Mouse (Mus musculus): ENCODE measurements at regions not wholly inside any gene's neighbourhood (a gene's known extent, or its start where the extent isn't known, plus 50 kb on each side); places are given as distances from the start of the nearest gene placed in this dataset.

DNA sequence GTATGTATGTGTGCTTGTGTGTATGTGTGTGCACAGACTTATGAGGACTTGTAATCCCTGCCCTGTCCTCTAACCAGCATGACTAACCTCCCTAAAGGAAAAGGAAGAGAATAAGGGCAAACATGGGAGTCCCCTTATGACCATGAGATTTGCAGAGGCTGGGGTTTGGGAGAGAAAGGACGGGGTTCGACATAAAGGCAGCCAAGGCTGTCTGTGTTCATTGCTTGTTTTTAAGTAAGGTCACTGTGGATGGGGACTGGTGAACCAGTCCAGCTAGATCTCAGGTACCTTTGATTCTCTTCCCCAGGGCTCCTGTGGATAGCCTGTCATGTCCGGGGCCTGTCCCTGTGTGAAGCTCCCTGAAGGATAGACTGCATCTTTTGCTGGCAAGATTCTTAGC lies 55.6 kb downstream of the Irf2bp2 start:
- no peak for ATAC-seq (replicated peaks; ENCODE audit: low FRiP score, low TSS enrichment, low read depth)
- DNase-seq (ENCODE audit: low spot score): no peak
- peaks cover 53% of the 10 kb centered on the region for H3K4me1 ChIP-seq (replicated peaks; ENCODE audit: control insufficient read depth, insufficient read depth, low read length)
- H3K4me3 ChIP-seq (ENCODE audit: low read depth, low read length): no peak overlapping the region
- no peaks in the 10 kb centered on the region for H3K9me3 ChIP-seq (ENCODE audit: control insufficient read depth, low read length)
- no peak overlapping the region for H3K9ac ChIP-seq (ENCODE audit: low read length)
- no peak overlapping the region for H3K4me2 ChIP-seq (ENCODE audit: low read length)
- H3K27me3 ChIP-seq (replicated peaks; ENCODE audit: control insufficient read depth, insufficient read depth, low read length): no peaks in the 10 kb centered on the region
- H3K27ac ChIP-seq (ENCODE audit: low read depth): peak overlapping the region; percentile 83
- H3K36me3 ChIP-seq (ENCODE audit: control insufficient read depth, insufficient read depth, low read length): no peaks in the 10 kb centered on the region
- 38% methylated on average over 3 of the region's 3 CpGs for WGBS

DNA sequence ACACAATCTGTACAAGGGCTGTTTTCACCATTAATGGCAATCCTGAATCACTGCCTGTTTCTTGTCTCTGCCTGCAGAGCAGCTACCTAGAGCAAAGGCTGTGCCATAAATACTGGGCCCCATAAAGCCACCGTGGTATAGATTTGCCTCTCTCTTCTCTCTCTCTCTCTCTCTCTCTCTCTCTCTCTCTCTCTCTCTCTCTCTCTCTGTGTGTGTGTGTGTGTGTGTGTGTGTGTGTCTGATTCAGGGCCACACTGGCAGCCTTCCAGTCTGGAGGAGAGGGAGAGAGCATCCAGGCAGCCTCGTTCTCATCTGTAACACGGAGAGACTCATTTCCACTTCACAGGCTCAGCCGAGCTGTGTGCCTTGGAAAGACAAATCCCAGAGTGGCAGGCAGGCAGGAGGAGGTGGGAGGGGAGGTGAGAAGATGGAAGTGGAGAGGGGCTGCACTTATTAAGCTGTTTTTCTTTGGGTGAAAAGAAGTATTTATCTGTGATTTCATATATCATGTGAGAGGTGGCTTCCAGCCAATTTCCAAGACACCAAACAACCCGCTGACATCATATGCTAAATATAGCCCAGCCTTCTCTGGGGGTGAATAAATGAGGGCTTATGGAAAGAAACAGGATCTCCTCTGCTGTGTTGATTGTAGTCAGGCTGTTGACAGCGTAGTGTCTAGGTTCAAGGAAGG lies 56.7 kb downstream of the Irf2bp2 start:
- Histone ChIP-seq H3K27ac (ENCODE audit: low read depth) (peak overlapping the region; percentile 83), H3K27me3 (replicated peaks; ENCODE audit: control insufficient read depth, insufficient read depth, low read length) (no peaks in the 10 kb centered on the region), H3K9ac (ENCODE audit: low read length) (0 out of 2 replicates have a peak overlapping the region, but pooled peaks have one; percentile 10), H3K9me3 (ENCODE audit: control insufficient read depth, low read length) (no peaks in the 10 kb centered on the region), H3K4me2 (ENCODE audit: low read length) (peak overlapping the region; percentile 22), H3K4me1 (replicated peaks; ENCODE audit: control insufficient read depth, insufficient read depth, low read length) (peaks cover 58% of the 10 kb centered on the region), H3K36me3 (ENCODE audit: control insufficient read depth, insufficient read depth, low read length) (no peaks in the 10 kb centered on the region), H3K4me3 (ENCODE audit: low read depth, low read length) (no peak overlapping the region)
- peak; percentile 84 for DNase-seq (ENCODE audit: low spot score)
- ATAC-seq (replicated peaks; ENCODE audit: low FRiP score, low TSS enrichment, low read depth): peak; percentile 59
- 8% methylated on average over 6 of the region's 6 CpGs for WGBS

DNA sequence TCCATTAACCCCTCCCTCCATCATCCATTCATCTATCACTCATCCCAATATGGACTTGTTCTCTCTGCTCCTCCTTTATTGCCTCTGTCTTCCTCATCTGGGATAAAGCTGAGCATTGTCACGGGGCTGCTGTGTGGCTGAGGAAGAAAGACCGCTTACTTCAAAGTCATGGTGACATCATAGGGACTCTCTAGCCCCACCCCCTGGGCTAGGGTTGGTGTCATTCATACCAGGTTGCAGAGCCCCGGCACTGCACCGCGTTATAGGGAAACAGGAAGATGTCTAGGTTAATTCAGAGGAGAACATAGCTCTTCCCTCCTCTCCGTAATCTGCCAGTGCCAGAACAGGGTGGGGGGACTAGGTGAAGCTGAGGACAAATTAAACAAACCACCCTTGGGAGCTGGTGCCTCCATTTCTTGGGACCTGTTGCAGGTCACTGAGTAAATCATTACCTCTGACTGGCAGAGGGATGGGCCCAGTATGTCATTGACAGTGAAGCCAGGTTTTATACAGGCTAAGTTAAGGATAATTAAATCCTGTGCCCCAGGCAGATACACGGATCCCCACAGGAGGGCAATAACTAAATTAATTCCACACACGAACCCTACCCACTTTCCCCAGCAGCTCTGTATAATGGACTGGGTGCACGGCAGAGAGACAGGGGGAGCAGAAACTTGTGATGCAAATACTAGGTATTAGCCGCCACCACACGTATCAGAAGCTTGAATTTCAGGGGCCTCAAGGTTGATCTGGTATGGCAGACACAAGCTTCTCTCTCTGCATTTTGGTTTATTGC lies 57.5 kb downstream of the Irf2bp2 start:
- peak; percentile 83 for DNase-seq (ENCODE audit: low spot score)
- Histone ChIP-seq H3K4me2 (ENCODE audit: low read length) (peak overlapping the region; percentile 22; the same call in 1 of the 2 replicates), H3K36me3 (ENCODE audit: control insufficient read depth, insufficient read depth, low read length) (no peaks in the 10 kb centered on the region), H3K27ac (ENCODE audit: low read depth) (peak overlapping the region; percentile 83), H3K9me3 (ENCODE audit: control insufficient read depth, low read length) (no peaks in the 10 kb centered on the region), H3K4me1 (replicated peaks; ENCODE audit: control insufficient read depth, insufficient read depth, low read length) (peaks cover 58% of the 10 kb centered on the region), H3K9ac (ENCODE audit: low read length) (0 out of 2 replicates have a peak overlapping the region, but pooled peaks have one; percentile 10), H3K4me3 (ENCODE audit: low read depth, low read length) (no peak overlapping the region), H3K27me3 (replicated peaks; ENCODE audit: control insufficient read depth, insufficient read depth, low read length) (no peaks in the 10 kb centered on the region)
- 17% methylated on average over 11 of the region's 11 CpGs for WGBS
- peak; percentile 58 for ATAC-seq (replicated peaks; ENCODE audit: low FRiP score, low TSS enrichment, low read depth)

DNA sequence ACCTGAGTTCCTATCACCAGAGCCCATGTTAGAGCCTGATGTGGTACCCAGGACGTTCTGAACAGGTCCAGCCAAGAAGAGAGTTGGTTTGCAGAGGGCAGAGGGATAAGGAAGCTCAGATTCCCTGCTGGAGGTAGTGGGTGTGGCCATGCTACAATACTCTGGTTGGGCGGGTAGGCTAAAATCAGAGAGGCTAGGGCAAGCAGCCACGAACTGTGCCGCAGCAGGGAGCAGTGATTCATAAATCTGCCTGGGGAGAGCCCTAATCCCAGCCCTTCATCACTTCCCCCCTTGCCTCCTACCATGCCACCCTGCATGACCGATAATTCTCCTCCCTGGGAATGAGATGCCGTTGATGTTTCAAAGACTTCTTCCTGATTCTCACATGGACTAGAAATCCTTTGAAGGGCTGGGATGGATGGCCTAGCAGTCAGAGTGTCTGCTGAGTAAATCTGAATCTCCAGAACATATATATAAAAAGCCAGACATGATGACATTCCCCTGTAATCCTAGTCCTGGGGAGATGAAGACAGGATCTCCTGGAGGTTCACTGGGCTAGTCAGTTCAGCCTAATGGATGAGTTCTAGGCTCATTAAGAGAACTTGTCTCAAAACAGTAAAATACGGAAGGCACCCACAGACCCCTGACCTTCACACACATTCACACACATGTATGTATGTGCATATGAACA lies 57.6 kb upstream of the Tarbp1 start:
- no peak for DNase-seq (ENCODE audit: low spot score)
- WGBS: 39% methylated on average over 7 of the region's 7 CpGs
- Histone ChIP-seq H3K9me3 (ENCODE audit: control insufficient read depth, low read length) (no peaks in the 10 kb centered on the region), H3K4me2 (ENCODE audit: low read length) (no peak overlapping the region), H3K4me3 (ENCODE audit: low read depth, low read length) (no peak overlapping the region), H3K9ac (ENCODE audit: low read length) (no peak overlapping the region), H3K4me1 (replicated peaks; ENCODE audit: control insufficient read depth, insufficient read depth, low read length) (peaks cover 30% of the 10 kb centered on the region), H3K27ac (ENCODE audit: low read depth) (no peak overlapping the region), H3K36me3 (ENCODE audit: control insufficient read depth, insufficient read depth, low read length) (no peaks in the 10 kb centered on the region), H3K27me3 (replicated peaks; ENCODE audit: control insufficient read depth, insufficient read depth, low read length) (no peaks in the 10 kb centered on the region)
- no peak for ATAC-seq (replicated peaks; ENCODE audit: low FRiP score, low TSS enrichment, low read depth)

DNA sequence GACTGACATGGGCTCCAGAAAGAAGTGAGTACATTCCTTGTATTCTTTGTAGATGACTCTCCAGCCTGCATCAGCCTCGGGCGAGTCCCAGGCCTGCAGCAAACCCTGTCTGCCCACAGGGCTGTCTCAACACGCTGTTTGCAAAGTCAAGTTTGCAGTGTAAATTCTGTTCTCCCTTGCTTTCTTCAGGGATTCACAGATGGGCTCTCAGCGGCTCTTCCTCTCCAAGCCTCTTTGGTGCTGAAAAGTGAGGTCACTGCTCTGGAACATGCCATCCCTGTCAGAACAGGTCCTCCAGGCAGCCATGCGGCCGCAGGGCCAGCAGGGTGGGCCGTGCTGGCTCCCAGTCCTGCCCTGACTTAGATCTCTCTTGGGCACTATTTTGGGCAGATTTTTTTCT lies 56.6 kb upstream of the Tarbp1 start:
- ATAC-seq (replicated peaks; ENCODE audit: low FRiP score, low TSS enrichment, low read depth): no peak
- Histone ChIP-seq H3K4me1 (replicated peaks; ENCODE audit: control insufficient read depth, insufficient read depth, low read length) (peaks cover 29% of the 10 kb centered on the region), H3K9me3 (ENCODE audit: control insufficient read depth, low read length) (no peaks in the 10 kb centered on the region), H3K4me3 (ENCODE audit: low read depth, low read length) (no peak overlapping the region), H3K9ac (ENCODE audit: low read length) (no peak overlapping the region), H3K36me3 (ENCODE audit: control insufficient read depth, insufficient read depth, low read length) (no peaks in the 10 kb centered on the region), H3K4me2 (ENCODE audit: low read length) (no peak overlapping the region), H3K27me3 (replicated peaks; ENCODE audit: control insufficient read depth, insufficient read depth, low read length) (no peaks in the 10 kb centered on the region), H3K27ac (ENCODE audit: low read depth) (0 out of 2 replicates have a peak overlapping the region, but pooled peaks have one; percentile 1)
- 70% methylated on average over 7 of the region's 7 CpGs for WGBS
- no peak for DNase-seq (ENCODE audit: low spot score)

DNA sequence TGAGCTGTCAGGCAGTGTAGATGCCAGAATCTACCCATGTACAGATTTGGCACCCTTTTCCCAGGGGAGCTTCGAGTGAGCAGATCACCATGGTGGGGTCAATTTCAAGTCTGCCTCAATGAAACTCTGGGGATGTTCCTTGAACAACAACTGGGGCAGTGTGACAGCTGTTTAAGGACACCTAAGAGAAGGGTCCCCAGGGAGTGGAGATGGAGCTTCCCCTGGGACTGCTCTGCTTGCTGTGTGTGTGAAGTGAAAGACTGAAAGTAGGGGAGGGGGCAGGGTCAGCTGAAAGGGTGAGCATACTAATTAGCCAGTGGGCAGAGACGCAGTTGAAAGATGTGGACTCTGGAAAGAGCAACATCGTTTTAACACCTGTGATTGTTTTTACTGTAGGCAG lies 54.5 kb upstream of the Tarbp1 start:
- Histone ChIP-seq H3K27ac (ENCODE audit: low read depth) (no peak overlapping the region), H3K4me1 (replicated peaks; ENCODE audit: control insufficient read depth, insufficient read depth, low read length) (peaks cover 30% of the 10 kb centered on the region), H3K9ac (ENCODE audit: low read length) (no peak overlapping the region), H3K27me3 (replicated peaks; ENCODE audit: control insufficient read depth, insufficient read depth, low read length) (no peaks in the 10 kb centered on the region), H3K36me3 (ENCODE audit: control insufficient read depth, insufficient read depth, low read length) (no peaks in the 10 kb centered on the region), H3K4me2 (ENCODE audit: low read length) (no peak overlapping the region), H3K9me3 (ENCODE audit: control insufficient read depth, low read length) (no peaks in the 10 kb centered on the region), H3K4me3 (ENCODE audit: low read depth, low read length) (no peak overlapping the region)
- no peak for ATAC-seq (replicated peaks; ENCODE audit: low FRiP score, low TSS enrichment, low read depth)
- WGBS: 52% methylated on average over 3 of the region's 3 CpGs
- DNase-seq (ENCODE audit: low spot score): no peak

DNA sequence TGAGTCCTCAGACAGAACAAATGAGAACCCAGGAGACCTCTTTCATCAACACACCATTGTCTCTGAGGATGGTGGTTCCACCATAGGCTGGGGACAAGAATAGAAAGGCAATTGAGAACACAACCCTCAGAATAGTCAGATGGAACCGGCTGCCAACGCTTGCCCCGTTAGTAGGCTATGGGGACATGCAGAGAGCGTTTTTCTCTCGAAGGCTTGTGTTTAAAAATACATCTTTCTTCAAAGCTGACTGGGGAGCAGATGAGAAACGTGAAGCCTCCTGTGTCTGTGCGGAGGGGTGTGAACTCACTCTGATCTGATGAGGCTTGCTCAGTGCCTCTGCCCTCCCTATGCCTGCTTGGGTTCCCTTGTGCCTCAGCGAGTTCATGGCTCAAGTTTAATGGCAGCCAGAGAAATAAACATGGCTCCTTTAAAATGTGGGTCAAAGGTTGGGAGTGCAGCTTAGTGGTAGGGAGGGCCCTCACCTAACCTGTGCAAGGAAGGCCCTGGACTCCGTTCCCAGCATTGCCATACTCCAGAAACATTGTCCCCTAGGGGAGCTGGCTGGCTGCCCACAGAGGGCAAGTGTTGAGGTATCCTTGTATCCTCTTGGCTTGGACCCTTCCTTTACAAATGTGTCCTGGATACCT lies 53.7 kb upstream of the Tarbp1 start:
- no peaks in the 10 kb centered on the region for H3K27me3 ChIP-seq (replicated peaks; ENCODE audit: control insufficient read depth, insufficient read depth, low read length)
- H3K4me1 ChIP-seq (replicated peaks; ENCODE audit: control insufficient read depth, insufficient read depth, low read length): peaks cover 34% of the 10 kb centered on the region
- ATAC-seq (replicated peaks; ENCODE audit: low FRiP score, low TSS enrichment, low read depth): no peak

DNA sequence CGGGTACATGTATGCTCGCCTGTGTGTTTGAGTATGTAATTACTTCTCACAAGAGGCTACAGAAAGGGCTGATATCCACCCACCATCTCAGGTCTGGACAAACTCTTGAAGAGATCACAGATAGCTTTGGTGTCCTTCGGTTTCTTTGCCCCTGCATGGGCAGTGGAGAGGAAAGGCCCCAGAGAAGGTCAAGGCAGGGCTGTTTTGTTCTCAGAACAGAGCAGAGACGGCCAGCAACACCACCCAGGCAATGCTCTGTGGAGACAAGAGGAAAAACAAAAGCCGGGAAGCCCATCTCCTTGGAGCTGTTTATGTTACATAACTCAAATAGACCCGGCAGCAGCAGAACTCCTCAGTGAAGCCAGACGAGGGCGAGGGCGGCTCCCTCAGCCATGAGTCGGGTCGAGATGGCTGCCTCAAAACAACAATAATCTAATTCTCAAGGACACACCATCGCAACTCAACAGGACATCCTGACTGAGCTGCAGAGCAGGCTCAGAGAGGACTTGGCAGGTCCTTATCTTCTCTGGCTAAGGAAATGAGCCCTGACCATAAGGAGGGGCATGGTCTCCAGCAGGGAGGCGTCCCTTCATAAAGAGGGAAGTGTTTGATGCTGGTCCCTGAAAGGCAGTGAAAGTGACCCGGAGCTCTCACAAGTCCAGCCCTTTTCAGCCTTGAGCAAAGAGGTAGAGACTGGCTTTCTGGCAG lies 52.2 kb upstream of the Tarbp1 start:
- no peaks in the 10 kb centered on the region for H3K36me3 ChIP-seq (ENCODE audit: control insufficient read depth, insufficient read depth, low read length)
- H3K4me1 ChIP-seq (replicated peaks; ENCODE audit: control insufficient read depth, insufficient read depth, low read length): peaks cover 32% of the 10 kb centered on the region
- H3K27ac ChIP-seq (ENCODE audit: low read depth): peak overlapping the region; percentile 72
- H3K27me3 ChIP-seq (replicated peaks; ENCODE audit: control insufficient read depth, insufficient read depth, low read length): no peaks in the 10 kb centered on the region
- H3K4me3 ChIP-seq (ENCODE audit: low read depth, low read length): no peak overlapping the region
- no peak overlapping the region for H3K9ac ChIP-seq (ENCODE audit: low read length)
- ATAC-seq (replicated peaks; ENCODE audit: low FRiP score, low TSS enrichment, low read depth) (no peak), DNase-seq (ENCODE audit: low spot score) (peak; percentile 63)
- no peaks in the 10 kb centered on the region for H3K9me3 ChIP-seq (ENCODE audit: control insufficient read depth, low read length)
- 26% methylated on average over 14 of the region's 14 CpGs for WGBS
- peak overlapping the region; percentile 8; the same call in 1 of the 2 replicates for H3K4me2 ChIP-seq (ENCODE audit: low read length)

More for the DNA sequence above, 53.7 kb upstream of the Tarbp1 start:
- no peak for DNase-seq (ENCODE audit: low spot score)
- no peak overlapping the region for H3K9ac ChIP-seq (ENCODE audit: low read length)
- no peaks in the 10 kb centered on the region for H3K36me3 ChIP-seq (ENCODE audit: control insufficient read depth, insufficient read depth, low read length)
- no peak overlapping the region for H3K27ac ChIP-seq (ENCODE audit: low read depth)
- no peak overlapping the region for H3K4me3 ChIP-seq (ENCODE audit: low read depth, low read length)
- no peak overlapping the region for H3K4me2 ChIP-seq (ENCODE audit: low read length)
- 63% methylated on average over 9 of the region's 9 CpGs for WGBS
- H3K9me3 ChIP-seq (ENCODE audit: control insufficient read depth, low read length): no peaks in the 10 kb centered on the region
